Mouse (Mus musculus) megakaryocyte, adult 5-6 weeks (primary cell): Measurements from ENCODE around the gene Tdrd7. TPM values are rescaled to one million over a fixed set of nuclear protein-coding genes. Genes with fewer than 3 reads are reported as not detected.

Experiments used
- ATAC-seq: 2 replicates; pipeline ENCODE4 v1.8.0; 2016; ENCODE audit warnings: mild to moderate bottlenecking, inconsistent platforms; ENCODE audit not compliant: poor library complexity, severe bottlenecking
- total RNA-seq, 2 experiments: library from RNA; stranded (forward) in 1 of 2; stranded (reverse) in 1 of 2; fragments of 153-499, 151-499 nt in 1 of 2; fragments of 221-1000, 200-1000 nt in 1 of 2; gene quantifications; 2 replicates each; pipeline versions ENCODE4 v1.2.3 to v1.2.4; 2015 to 2017

Gene Tdrd7
- total RNA-seq, 2 experiments from 2014 or later = 31.4 to 68.3 TPM

DNA sequence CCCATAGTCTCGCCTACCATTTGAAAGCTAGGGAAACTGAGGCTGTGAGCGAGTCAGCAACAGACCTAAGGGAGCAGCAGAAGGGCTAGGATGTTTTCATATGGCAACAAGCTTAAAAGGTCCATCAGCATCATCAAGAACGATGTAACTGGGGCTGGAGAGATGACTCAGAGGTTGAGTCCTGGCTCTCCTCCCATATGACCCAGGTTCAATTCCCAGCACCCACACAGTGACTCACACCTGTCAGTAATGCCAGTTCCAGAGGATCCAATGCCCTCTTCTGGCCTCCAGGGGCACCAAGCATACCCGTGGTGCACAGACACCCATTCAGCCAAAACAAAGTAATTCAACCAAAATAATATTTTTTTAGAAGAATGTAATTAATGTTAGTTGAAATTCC lies 115.1 kb downstream of the Tdrd7 start:
- no peak for ATAC-seq

DNA sequence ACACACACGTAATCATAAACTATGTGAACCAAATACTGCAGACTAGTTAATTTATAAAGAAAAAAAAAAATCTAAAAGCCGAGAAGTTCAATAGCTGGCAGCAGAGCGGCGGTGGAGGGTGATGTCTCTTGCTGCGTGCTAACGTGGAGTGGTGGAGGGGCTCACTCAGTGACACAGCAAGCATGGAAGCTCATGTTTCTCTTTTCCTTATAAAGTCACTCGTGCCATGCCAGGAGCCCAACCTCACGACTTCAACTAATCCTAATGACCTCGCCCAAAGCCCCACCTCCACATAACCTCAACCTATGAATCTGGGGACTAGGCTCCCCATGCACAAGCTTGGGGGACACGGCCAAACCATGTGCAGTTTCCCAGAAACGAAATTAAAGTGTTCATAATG lies 117.4 kb downstream of the Tdrd7 start:
- no peak for ATAC-seq

Other genes starting within 250 kb of the Tdrd7 start
- gene Aldh1b1, start 166.3 kb upstream of the Tdrd7 start, total RNA-seq (2015) = 10.4 and 11.6 TPM in 2 replicates
- 36.2 and 41.9 TPM in 2 replicates for gene Aldh1b1, start 166.3 kb upstream of the Tdrd7 start, total RNA-seq (2017)
- gene Igfbpl1, start 138.4 kb upstream of the Tdrd7 start, total RNA-seq (2015) = not detected in 2 replicates
- gene Igfbpl1, start 138.4 kb upstream of the Tdrd7 start, total RNA-seq (2017) = not detected in 2 replicates
- gene Stra6l, start 116.7 kb upstream of the Tdrd7 start, total RNA-seq (2015) = 0.11 and 0.22 TPM in 2 replicates
- gene Stra6l, start 116.7 kb upstream of the Tdrd7 start, total RNA-seq (2017) = 0.07 and 0.33 TPM in 2 replicates
- 3.0 and 3.4 TPM in 2 replicates for gene Ccdc180, start 75.0 kb upstream of the Tdrd7 start, total RNA-seq (2015)
- gene Ccdc180, start 75.0 kb upstream of the Tdrd7 start, total RNA-seq (2017) = 0.62 and 2.1 TPM in 2 replicates
- 0.13 and 0.23 TPM in 2 replicates for gene Tmod1, start 73.6 kb downstream of the Tdrd7 start, total RNA-seq (2015)
- 0.26 and 0.69 TPM in 2 replicates for gene Tmod1, start 73.6 kb downstream of the Tdrd7 start, total RNA-seq (2017)
- gene Ncbp1, start 173.3 kb downstream of the Tdrd7 start, total RNA-seq (2015) = 53.8 and 57.3 TPM in 2 replicates
- 67.1 and 70.0 TPM in 2 replicates for gene Ncbp1, start 173.3 kb downstream of the Tdrd7 start, total RNA-seq (2017)
- gene Tstd2, start 173.4 kb downstream of the Tdrd7 start, total RNA-seq (2015) = 21.5 and 22.1 TPM in 2 replicates
- 26.3 and 26.5 TPM in 2 replicates for gene Tstd2, start 173.4 kb downstream of the Tdrd7 start, total RNA-seq (2017)
- gene Xpa, start 231.0 kb downstream of the Tdrd7 start, total RNA-seq (2015) = 49.3 and 53.8 TPM in 2 replicates
- 51.0 and 55.0 TPM in 2 replicates for gene Xpa, start 231.0 kb downstream of the Tdrd7 start, total RNA-seq (2017)